Mouse (Mus musculus) C2C12 (cell line): ENCODE data around the gene Gnpat. TPM values are rescaled to one million over a fixed set of nuclear protein-coding genes. Genes with fewer than 3 reads are reported as not detected.

Experiments
- H3K27me3 ChIP-seq: one replicate; pipeline ENCODE4 v1.6.1; 2011; ENCODE audit not compliant: control insufficient read depth, insufficient read depth, insufficient read length
- H3K36me3 ChIP-seq: one replicate; pipeline ENCODE4 v1.6.1; 2011; ENCODE audit not compliant: control insufficient read depth, insufficient read depth
- H3K4me3 ChIP-seq: one replicate; pipeline ENCODE4 v1.5.1; 2011; ENCODE audit warnings: mild to moderate bottlenecking, control low read depth; ENCODE audit not compliant: poor library complexity, insufficient read depth, severe bottlenecking
- H3K79me2 ChIP-seq: one replicate; pipeline ENCODE4 v1.6.1; 2011; ENCODE audit not compliant: control insufficient read depth, insufficient read depth
- H3K79me3 ChIP-seq: one replicate; pipeline ENCODE4 v1.6.1; 2011; ENCODE audit warnings: low read depth, control low read depth
- H3ac ChIP-seq: one replicate; pipeline ENCODE3; 2011; ENCODE audit warnings: low read depth; ENCODE audit not compliant: control insufficient read depth, insufficient read length
- CEBPB ChIP-seq: IDR thresholded peaks from one replicate; pipeline ENCODE4 v1.6.1; 2011; ENCODE audit warnings: low read depth, mild to moderate bottlenecking, control low read depth, moderate library complexity
- CTCF ChIP-seq: IDR thresholded peaks from one replicate; pipeline ENCODE4 v1.5.1; 2011; ENCODE audit not compliant: control insufficient read depth, insufficient read depth, insufficient read length
- FOSL1 ChIP-seq: IDR thresholded peaks from one replicate; pipeline ENCODE4 v1.8.0; 2011; ENCODE audit warnings: mild to moderate bottlenecking, low read length; ENCODE audit not compliant: poor library complexity, insufficient read depth, severe bottlenecking
- MAX ChIP-seq: IDR thresholded peaks from one replicate; pipeline ENCODE4 v1.6.1; 2011; ENCODE audit warnings: mild to moderate bottlenecking, control low read depth
- MYOD1 ChIP-seq: IDR thresholded peaks from one replicate; pipeline ENCODE4 v1.6.1; 2011; ENCODE audit warnings: low read depth; ENCODE audit not compliant: control insufficient read depth, insufficient read length
- MYOG ChIP-seq: IDR thresholded peaks from one replicate; pipeline ENCODE4 v1.6.1; 2011; ENCODE audit not compliant: control insufficient read depth, insufficient read length; ENCODE audit errors: extremely low read depth
- USF1 ChIP-seq: IDR thresholded peaks from one replicate; pipeline ENCODE4 v1.6.1; 2011; ENCODE audit warnings: low read depth, mild to moderate bottlenecking, control low read depth, moderate library complexity
- polyA plus RNA-seq: library from polyadenylated mRNA; unstranded; fragments of >200 nt; fragmentation: generic; extraction: Trizol; gene quantifications from one replicate; pipeline ENCODE4 v1.2.1, GENCODE M21; 2012; ENCODE audit warnings: missing spikeins

Gene Gnpat
- polyA plus RNA-seq, 1 experiment, result 59.9 TPM

GRCm38 (mm10) chr8:124914061-124914460, 51.2 kb downstream of the Gnpat start:
- peaks cover 23% of the 10 kb centered on the region for H3K79me3 ChIP-seq
- peaks cover 29% of the 10 kb centered on the region for H3K36me3 ChIP-seq
- no peaks in the 10 kb centered on the region for H3K27me3 ChIP-seq
- H3ac ChIP-seq, result no peak overlapping the region
- H3K4me3 ChIP-seq, result no peak overlapping the region
- TF ChIP-seq CTCF (no peak), USF1 (no peak), CEBPB (no peak)
- H3K79me2 ChIP-seq, result peaks cover 41% of the 10 kb centered on the region

GRCm38 (mm10) chr8:124917741-124918484, 55.1 kb downstream of the Gnpat start:
- Histone ChIP-seq H3K79me3 (peaks cover 43% of the 10 kb centered on the region), H3ac (no peak overlapping the region), H3K79me2 (peaks cover 80% of the 10 kb centered on the region), H3K36me3 (peaks cover 11% of the 10 kb centered on the region), H3K4me3 (no peak overlapping the region), H3K27me3 (no peaks in the 10 kb centered on the region)
- no peak for TF ChIP-seq CTCF
- TF ChIP-seq MYOD1, result no peak
- no peak for TF ChIP-seq USF1
- TF ChIP-seq CEBPB, result no peak
- no peak for TF ChIP-seq MYOG
- TF ChIP-seq FOSL1, result no peak
- no peak for TF ChIP-seq MAX

- Histone ChIP-seq H3K27me3 (no peaks in the 10 kb centered on the region), H3K4me3 (no peak overlapping the region), H3K36me3 (no peaks in the 10 kb centered on the region), H3ac (no peak overlapping the region), H3K79me3 (peaks cover 53% of the 10 kb centered on the region), H3K79me2 (peaks cover 85% of the 10 kb centered on the region)
- TF ChIP-seq MAX (no peak), MYOD1 (peak; percentile 90)
Measured at GRCm38 (mm10) chr8:124921369-124922279, 58.8 kb downstream of the Gnpat start.

- no peaks in the 10 kb centered on the region for H3K36me3 ChIP-seq
- peaks cover 54% of the 10 kb centered on the region for H3K79me3 ChIP-seq
- TF ChIP-seq MYOG, result no peak
- TF ChIP-seq CTCF, result no peak
- TF ChIP-seq MYOD1, result no peak
- peak; percentile 70 for TF ChIP-seq MAX
- peak; percentile 12 for TF ChIP-seq FOSL1
- no peak for TF ChIP-seq CEBPB
- peak; percentile 53 for TF ChIP-seq USF1
Measured at GRCm38 (mm10) chr8:124922490-124923089, 59.8 kb downstream of the Gnpat start.

GRCm38 (mm10) chr8:124923971-124924652, 61.3 kb downstream of the Gnpat start:
- TF ChIP-seq USF1 (no peak), FOSL1 (no peak), MYOG (no peak), CTCF (no peak), MAX (no peak), CEBPB (no peak), MYOD1 (no peak)
- Histone ChIP-seq H3K79me3 (peaks cover 57% of the 10 kb centered on the region), H3ac (no peak overlapping the region), H3K36me3 (no peaks in the 10 kb centered on the region), H3K27me3 (no peaks in the 10 kb centered on the region), H3K4me3 (no peak overlapping the region), H3K79me2 (peaks cover 82% of the 10 kb centered on the region)

More at GRCm38 (mm10) chr8:124922490-124923089, 59.8 kb downstream of the Gnpat start:
- Histone ChIP-seq H3K4me3 (no peak overlapping the region), H3K79me2 (peaks cover 82% of the 10 kb centered on the region), H3ac (no peak overlapping the region), H3K27me3 (no peaks in the 10 kb centered on the region)
